Mouse (Mus musculus): ENCODE measurements at regions not wholly inside any gene's neighbourhood (a gene's known extent, or its start where the extent isn't known, plus 50 kb on each side); places are given as distances from the start of the nearest gene placed in this dataset.

DNA sequence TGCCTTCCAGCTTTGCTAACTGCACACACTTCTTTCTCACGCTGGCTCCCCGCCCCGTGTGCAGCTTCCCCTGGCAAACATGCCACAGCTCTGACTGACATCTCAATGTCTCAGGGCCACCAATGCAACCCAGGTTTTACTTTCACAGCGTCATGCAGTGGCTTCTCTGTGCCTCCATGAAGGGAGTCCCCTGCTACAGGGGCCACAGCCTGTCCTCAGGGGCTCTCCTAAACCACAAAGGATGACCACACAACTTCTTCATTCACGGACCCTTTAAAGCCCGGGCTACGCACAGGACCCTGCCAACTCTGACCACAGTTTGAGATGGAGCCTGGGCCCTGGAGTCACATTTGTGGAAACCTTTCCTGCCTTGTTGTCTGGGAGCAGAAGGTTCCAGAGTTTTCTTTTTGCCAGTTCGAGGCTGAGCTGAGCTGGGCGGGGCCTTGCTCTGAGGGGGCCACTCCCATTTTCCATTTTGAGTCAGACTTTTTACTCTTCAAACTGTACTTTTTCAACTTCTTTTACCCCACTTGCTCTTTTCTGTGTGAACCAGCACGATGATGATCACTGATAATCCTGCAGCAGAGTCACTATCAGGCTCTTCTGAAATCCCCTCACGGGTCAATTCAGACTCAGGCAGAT is 73.7 kb upstream of the 1700021F07Rik start:
- H3K9me3 ChIP-seq (replicated peaks; ENCODE audit: insufficient read depth, low read length): no peaks in the 10 kb centered on the region

DNA sequence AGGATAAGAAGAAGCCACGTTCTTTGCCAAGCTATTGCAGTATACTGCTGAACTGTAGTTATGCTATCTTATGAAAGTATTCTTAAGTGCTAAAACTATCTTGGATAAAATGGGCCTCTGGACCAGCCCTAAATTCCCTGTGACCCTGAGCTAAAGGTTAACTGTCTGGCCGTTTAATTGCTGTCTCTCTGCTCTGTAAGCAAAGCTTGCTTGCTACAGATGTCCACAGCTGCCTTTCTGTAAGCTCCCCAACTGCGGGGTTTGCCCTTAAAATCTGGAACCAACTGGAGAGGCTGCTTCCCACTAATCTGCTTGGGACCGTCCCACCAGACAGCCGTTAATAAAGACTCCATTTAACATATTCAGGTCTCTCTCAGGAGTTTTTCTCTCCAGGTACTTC is 73.2 kb upstream of the 1700021F07Rik start:
- Histone ChIP-seq H3K36me3 (ENCODE audit: control insufficient read depth in 1 of 2, insufficient read depth in 2 of 2, low read length in 2 of 2) (no peaks in the 10 kb centered on the region), H3K9ac (ENCODE audit: control insufficient read depth, low read depth, low read length, poor library complexity, severe bottlenecking) (no peak overlapping the region), H3K79me2 (ENCODE audit: control insufficient read depth, insufficient read depth, low read length, poor library complexity) (no peaks in the 10 kb centered on the region), H3K9me3 (replicated peaks; ENCODE audit: insufficient read depth, low read length) (no peaks in the 10 kb centered on the region), H3K27me3 (ENCODE audit: control insufficient read depth in 1 of 2, insufficient read depth in 2 of 2, low read length in 2 of 2) (no peaks in the 10 kb centered on the region), H3K27ac (ENCODE audit: control insufficient read depth, low read depth, low read length) (no peak overlapping the region), H3K4me3 (ENCODE audit: control insufficient read depth in 1 of 2, insufficient read depth in 1 of 2, low read depth in 2 of 2, low read length in 2 of 2) (no peak overlapping the region), H3K4me1 (ENCODE audit: control insufficient read depth in 1 of 2, insufficient read depth in 2 of 2, low read length in 2 of 2) (no peaks in the 10 kb centered on the region)
- TF ChIP-seq TCF12 (IDR thresholded peaks at IDR 0.05; ENCODE audit: low read depth, low read length): no peak
- TF ChIP-seq CTCF (IDR thresholded peaks at IDR 0.05 in 2 of 3, conservative IDR thresholded peaks at IDR 0.05 in 1 of 3; ENCODE audit: control insufficient read depth in 1 of 3, insufficient read depth in 1 of 3, low read depth in 2 of 3, low read length in 3 of 3, poor library complexity in 1 of 3, severe bottlenecking in 1 of 3): no peak
- no peak for TF ChIP-seq POLR2AphosphoS2 (IDR thresholded peaks at IDR 0.05; ENCODE audit: low read length)
- no peak for TF ChIP-seq GATA1 (IDR thresholded peaks at IDR 0.05; ENCODE audit: low read depth, low read length)
- TF ChIP-seq ETS1 (IDR thresholded peaks at IDR 0.05; ENCODE audit: low read depth, low read length): no peak
- no peak for TF ChIP-seq MAX (IDR thresholded peaks at IDR 0.05; ENCODE audit: low read length)
- TF ChIP-seq CHD2 (IDR thresholded peaks at IDR 0.05; ENCODE audit: low read length): no peak
- TF ChIP-seq ZMIZ1 (IDR thresholded peaks at IDR 0.05; ENCODE audit: low read depth, low read length): no peak
- no peak for TF ChIP-seq ELF1 (IDR thresholded peaks at IDR 0.05; ENCODE audit: low read depth, low read length)
- no peak for TF ChIP-seq SMC3 (IDR thresholded peaks at IDR 0.05; ENCODE audit: low read depth, low read length)
- no peak for DNase-seq (ENCODE audit: low read depth, low spot score)

More for the DNA sequence above, 73.7 kb upstream of the 1700021F07Rik start:
- DNase-seq (ENCODE audit: low read depth, low spot score): no peak
- H3K27me3 ChIP-seq (ENCODE audit: control insufficient read depth in 1 of 2, insufficient read depth in 2 of 2, low read length in 2 of 2): no peaks in the 10 kb centered on the region
- no peak overlapping the region for H3K4me3 ChIP-seq (ENCODE audit: control insufficient read depth in 1 of 2, insufficient read depth in 1 of 2, low read depth in 2 of 2, low read length in 2 of 2)
- H3K36me3 ChIP-seq (ENCODE audit: control insufficient read depth in 1 of 2, insufficient read depth in 2 of 2, low read length in 2 of 2): no peaks in the 10 kb centered on the region
- H3K4me1 ChIP-seq (ENCODE audit: control insufficient read depth in 1 of 2, insufficient read depth in 2 of 2, low read length in 2 of 2): no peaks in the 10 kb centered on the region
- H3K79me2 ChIP-seq (ENCODE audit: control insufficient read depth, insufficient read depth, low read length, poor library complexity): no peaks in the 10 kb centered on the region
- H3K27ac ChIP-seq (ENCODE audit: control insufficient read depth, low read depth, low read length): no peak overlapping the region
- H3K9ac ChIP-seq (ENCODE audit: control insufficient read depth, low read depth, low read length, poor library complexity, severe bottlenecking): no peak overlapping the region
- TF ChIP-seq ZKSCAN1 (IDR thresholded peaks at IDR 0.05; ENCODE audit: low read depth, low read length): no peak
- TF ChIP-seq E2F4 (IDR thresholded peaks at IDR 0.05; ENCODE audit: borderline replicate concordance, low read depth, low read length): no peak
- no peak for TF ChIP-seq GABPA (IDR thresholded peaks at IDR 0.05; ENCODE audit: low read depth, low read length)
- no peak for TF ChIP-seq SIN3A (IDR thresholded peaks at IDR 0.05; ENCODE audit: low read length)
- no peak for TF ChIP-seq HCFC1 (IDR thresholded peaks at IDR 0.05; ENCODE audit: low read depth, low read length)
- no peak for TF ChIP-seq ZC3H11A (IDR thresholded peaks at IDR 0.05; ENCODE audit: low read depth, low read length)
- TF ChIP-seq MAZ (IDR thresholded peaks at IDR 0.05; ENCODE audit: low read depth, low read length): no peak
- TF ChIP-seq BHLHE40 (IDR thresholded peaks at IDR 0.05; ENCODE audit: borderline replicate concordance, low read depth, low read length): no peak
- no peak for TF ChIP-seq ZMIZ1 (IDR thresholded peaks at IDR 0.05; ENCODE audit: low read depth, low read length)
- no peak for TF ChIP-seq USF1 (IDR thresholded peaks at IDR 0.05; ENCODE audit: low read depth, low read length)
